Mouse (Mus musculus) colon, adult 2 months (tissue): Measurements from ENCODE around the gene Tmem231. TPM values are rescaled to one million over a fixed set of nuclear protein-coding genes. Genes with fewer than 3 reads are reported as not detected.

Source experiments
- polyA plus RNA-seq: library from polyadenylated mRNA; depleted of rRNA; stranded (reverse); fragments of >200 nt; gene quantifications from 2 replicates; pipeline ENCODE4 v1.2.3, GENCODE M21; 2012; rRNA removed

Gene Tmem231
- polyA plus RNA-seq = 4.2 and 5.7 TPM in 2 replicates

DNA sequence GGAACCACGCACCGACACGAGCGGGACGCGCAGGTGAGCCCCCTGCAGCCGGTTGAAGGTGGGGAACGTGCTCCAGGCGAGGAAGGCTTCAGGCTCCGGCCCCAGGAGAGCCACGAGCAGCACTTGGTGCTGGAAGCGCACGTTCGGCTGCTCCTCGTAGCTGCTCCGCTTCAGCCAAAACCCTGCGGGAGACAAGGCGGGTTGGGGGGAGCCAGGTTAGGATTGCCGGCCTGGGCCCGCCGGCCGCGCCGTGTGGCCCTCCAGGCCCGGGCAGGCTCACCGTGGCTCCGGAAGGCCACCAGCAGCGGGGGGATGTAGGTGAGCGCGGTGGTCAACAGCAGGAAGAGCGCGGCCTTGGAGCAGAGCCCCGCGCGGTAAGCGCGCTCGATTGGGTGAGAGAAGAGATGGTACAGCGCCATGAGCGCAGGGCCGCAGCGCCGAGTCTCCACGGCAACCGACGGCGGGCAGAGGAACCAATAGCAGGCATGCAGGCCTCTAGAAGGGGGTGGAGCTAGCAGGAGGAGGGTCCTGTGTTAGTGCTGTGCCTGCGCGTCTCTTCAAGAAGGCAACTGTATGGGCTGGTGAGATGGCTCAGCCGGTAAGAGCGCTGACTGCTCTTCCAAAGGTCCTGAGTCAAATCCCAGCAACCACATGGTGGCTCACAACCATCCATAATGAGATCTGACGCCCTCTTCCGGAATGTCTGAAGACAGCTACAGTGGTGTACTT is at the start of gene Tmem231:
Tmem231 (minus strand) TSS at position 534 of the 729 bp plus-strand sequence.

DNA sequence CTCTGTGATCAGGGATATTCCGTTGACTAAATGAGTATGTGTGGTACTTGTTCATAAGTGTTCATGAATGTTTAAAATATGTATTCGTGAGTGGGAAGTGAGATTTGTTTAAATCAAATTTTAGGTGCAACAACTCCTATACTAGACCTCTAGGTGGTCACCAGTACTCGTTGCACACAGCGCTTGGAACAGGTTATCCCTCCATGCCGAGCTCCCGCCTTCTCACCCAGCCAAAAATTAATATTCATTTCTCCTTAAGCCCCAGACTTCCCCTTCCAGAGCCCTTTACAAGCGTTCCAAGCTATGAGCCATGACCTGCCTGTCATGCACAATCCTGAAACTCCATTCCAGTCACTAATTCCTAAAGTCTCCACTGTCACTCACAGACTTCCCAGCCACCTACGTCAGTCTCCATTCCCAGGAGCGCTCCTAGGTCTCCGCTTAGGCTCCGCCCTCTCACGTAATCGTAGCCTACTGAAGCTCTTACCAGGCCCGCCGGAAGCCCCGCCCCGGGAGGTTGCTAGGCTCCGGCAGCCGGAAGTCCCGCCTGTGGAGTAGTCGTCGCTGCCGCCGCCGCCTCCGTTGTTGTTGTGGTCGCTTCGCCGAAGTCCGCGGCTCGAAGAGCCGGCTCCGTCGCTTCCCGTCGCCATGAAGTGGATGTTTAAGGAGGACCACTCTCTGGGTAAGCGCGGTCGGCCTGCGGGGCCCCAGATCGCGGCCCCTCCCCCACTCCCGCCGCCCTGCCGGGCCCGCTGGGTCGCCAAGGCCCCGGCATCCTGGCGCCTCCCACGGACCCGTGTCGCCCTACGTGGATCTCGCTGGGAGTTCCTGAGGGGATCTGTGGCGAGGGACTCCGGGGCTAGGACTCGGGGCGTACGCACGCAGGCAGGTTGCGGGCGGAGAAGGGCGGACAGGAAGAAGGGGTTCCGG is 6.8 kb upstream of the Tmem231 start, which contains the start of gene Gabarapl2:
Gabarapl2 (plus strand) TSS at position 533 of the 930 bp plus-strand sequence.

DNA sequence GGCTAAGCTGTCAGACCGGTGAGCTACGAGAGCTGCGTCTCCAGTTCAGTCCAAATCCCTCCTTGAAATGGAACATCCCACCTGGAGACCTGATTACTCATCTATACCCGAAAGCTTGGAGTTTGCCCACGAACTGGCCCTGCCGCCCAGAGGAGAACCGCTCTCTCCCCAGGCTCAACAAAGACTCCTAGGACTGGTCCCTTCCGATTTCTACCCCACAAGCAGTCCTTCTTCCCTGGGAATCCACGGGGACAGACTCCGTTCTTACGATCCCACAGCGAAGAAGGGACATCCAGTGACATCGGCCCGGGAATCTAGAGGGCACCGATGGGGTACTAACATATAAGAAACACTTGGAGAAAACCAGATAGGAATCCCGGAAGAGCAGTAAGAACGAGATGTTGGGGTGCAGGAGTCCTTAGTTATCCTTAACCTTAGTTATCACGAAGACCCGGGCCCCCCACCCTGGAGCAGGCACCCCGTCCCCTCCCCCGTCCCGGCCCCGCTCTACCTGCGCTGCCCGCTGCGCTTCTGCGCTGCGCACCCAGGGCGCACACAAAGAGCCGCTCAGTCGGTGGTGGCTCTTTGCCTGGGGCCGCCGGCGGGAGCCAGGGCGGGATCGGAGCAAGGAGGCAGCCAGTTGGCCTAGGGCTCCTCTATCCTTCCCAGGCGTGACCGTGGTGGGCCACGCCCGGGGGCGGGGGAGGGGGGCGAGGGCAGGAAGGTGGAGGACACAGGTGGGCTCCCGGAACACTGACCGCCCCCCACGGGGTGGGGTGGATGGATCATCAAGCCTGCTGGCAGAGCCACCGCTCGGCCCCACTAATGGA is 23.8 kb downstream of the Tmem231 start, which contains the start of gene Chst5:
Chst5 (minus strand) TSS at position 827 of the 830 bp plus-strand sequence.

GRCm38 (mm10) chr8:111876355-111876948 is 57.2 kb downstream of the Tmem231 start, which contains the start of gene Tmem170:
TSS of gene Tmem170 (minus strand) at chr8:111876750.

Other genes with a start within 250 kb of the Tmem231 start
- gene Ctrb1, start 242.9 kb downstream of the Tmem231 start, polyA plus RNA-seq = 14.0 and 13,449 TPM in 2 replicates
- 121 and 122 TPM in 2 replicates for gene Bcar1, start 190.1 kb downstream of the Tmem231 start, polyA plus RNA-seq
- gene Cfdp1, start 79.6 kb downstream of the Tmem231 start, polyA plus RNA-seq = 1.8 and 2.1 TPM in 2 replicates
- 4.5 and 5.3 TPM in 2 replicates for gene Tmem170, start 57.1 kb downstream of the Tmem231 start, polyA plus RNA-seq
- 2.0 TPM in 2 replicates for gene Chst5, start 23.4 kb downstream of the Tmem231 start, polyA plus RNA-seq
- 20.5 and 23.9 TPM in 2 replicates for gene Gabarapl2, start 6.8 kb upstream of the Tmem231 start, polyA plus RNA-seq
- gene Adat1, start 58.4 kb upstream of the Tmem231 start, polyA plus RNA-seq = 1.6 and 1.8 TPM in 2 replicates
- 37.6 and 47.0 TPM in 2 replicates for gene Kars, start 77.4 kb upstream of the Tmem231 start, polyA plus RNA-seq
- 9.7 and 12.3 TPM in 2 replicates for gene Terf2ip, start 77.5 kb upstream of the Tmem231 start, polyA plus RNA-seq
- gene Gm6793, start 81.2 kb upstream of the Tmem231 start, polyA plus RNA-seq = not detected in 2 replicates